Mouse (Mus musculus) lung, embryonic 16.5 days (tissue): ENCODE data around the gene Gm20696. TPM values are rescaled to one million over a fixed set of nuclear protein-coding genes. Genes with fewer than 3 reads are reported as not detected.

ENCODE experiments used
- ATAC-seq: fragments of 200-750 bp; cut with Nextera tagmentation; 2 replicates; pipeline ENCODE4 v1.8.0; 2017; ENCODE audit warnings: low read depth, mild to moderate bottlenecking, moderate library complexity
- H3K27ac ChIP-seq: fragments of 300-500 bp; sonication (generic); 2 replicates; pipeline ENCODE4 v1.5.1; 2014; ENCODE audit warnings: mild to moderate bottlenecking, control low read depth, low read length
- H3K27me3 ChIP-seq: fragments of 300-500 bp; sonication (generic); 2 replicates; pipeline ENCODE4 v1.6.1; 2014; ENCODE audit warnings: low read depth, low read length, mixed read lengths; ENCODE audit not compliant: control insufficient read depth, insufficient read depth
- H3K36me3 ChIP-seq: fragments of 300-500 bp; sonication (generic); 2 replicates; pipeline ENCODE4 v1.6.1; 2014; ENCODE audit warnings: low read length; ENCODE audit not compliant: control insufficient read depth, insufficient read depth
- H3K4me1 ChIP-seq: fragments of 300-500 bp; sonication (generic); replicated peaks from 2 replicates; pipeline ENCODE4 v1.6.1; 2014; ENCODE audit warnings: low read length, mixed read lengths; ENCODE audit not compliant: control insufficient read depth, insufficient read depth
- H3K4me2 ChIP-seq: fragments of 300-500 bp; sonication (generic); 2 replicates; pipeline ENCODE4 v1.6.1; 2014; ENCODE audit warnings: low read depth, low read length, control low read depth
- H3K4me3 ChIP-seq: fragments of 300-500 bp; sonication (generic); 2 replicates; pipeline ENCODE4 v1.5.1; 2014; ENCODE audit warnings: mild to moderate bottlenecking, low read length, control low read depth
- H3K9ac ChIP-seq: fragments of 300-500 bp; sonication (generic); 2 replicates; pipeline ENCODE4 v1.6.1; 2014; ENCODE audit warnings: low read length, control low read depth
- H3K9me3 ChIP-seq: fragments of 300-500 bp; sonication (generic); 2 replicates; pipeline ENCODE4 v1.6.1; 2016; ENCODE audit warnings: low read length; ENCODE audit not compliant: control insufficient read depth
- WGBS: fragments of 180-500 bp; shearing (Covaris S2); extraction: QIAGEN DNeasy Blood & Tissue Kit; methylation state at CpG from one replicate; pipeline ENCODE4 v1.1.7; 2014; 5-methylcytosine and 5-hydroxymethylcytosine counted together
- polyA plus RNA-seq: library from polyadenylated mRNA; unstranded; fragments of >200 nt; fragmentation: Nextera tagmentation; extraction: Ambion mirVana; gene quantifications from 2 replicates; pipeline ENCODE4 v1.2.1, GENCODE M21; 2015

Gm20696 gene
- polyA plus RNA-seq, 1 experiment from 2014 or later, result 2.3 TPM

DNA sequence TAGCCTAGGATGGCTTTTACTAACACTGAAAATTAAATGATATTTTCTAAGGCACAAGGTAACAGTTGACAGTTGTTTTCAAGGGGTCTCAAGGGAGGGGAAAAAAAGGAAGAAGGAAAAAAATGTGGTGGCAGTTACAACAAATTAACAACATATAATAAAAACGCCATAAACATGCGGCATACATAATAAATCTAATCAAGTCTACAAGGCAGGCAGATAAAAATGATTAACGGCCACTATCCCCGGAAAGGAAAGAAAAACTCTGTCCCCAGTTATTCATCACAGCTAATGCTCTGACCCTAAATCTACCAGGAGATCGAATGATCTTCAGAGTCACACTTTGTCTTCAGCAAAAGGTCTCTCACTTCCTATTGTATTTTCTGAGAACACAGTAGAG lies 330.4 kb downstream of the Gm20696 start:
- WGBS, result 46% methylated on average over 5 of the region's 5 CpGs
- H3K4me2 ChIP-seq, result no peak overlapping the region
- no peak overlapping the region; the same call in 1 of the 2 replicates for H3K27ac ChIP-seq
- H3K9ac ChIP-seq, result no peak overlapping the region
- peaks cover 12% of the 10 kb centered on the region for H3K4me1 ChIP-seq
- no peak overlapping the region for H3K4me3 ChIP-seq
- no peaks in the 10 kb centered on the region for H3K36me3 ChIP-seq
- ATAC-seq, result no peak
- H3K9me3 ChIP-seq, result no peaks in the 10 kb centered on the region
- H3K27me3 ChIP-seq, result no peaks in the 10 kb centered on the region

- WGBS, result 70% methylated on average over 13 of the region's 13 CpGs
- H3K4me2 ChIP-seq, result no peak overlapping the region
- H3K27ac ChIP-seq, result no peak overlapping the region
- H3K9me3 ChIP-seq, result no peaks in the 10 kb centered on the region
- no peaks in the 10 kb centered on the region for H3K27me3 ChIP-seq
- peaks cover 12% of the 10 kb centered on the region for H3K4me1 ChIP-seq
- H3K9ac ChIP-seq, result no peak overlapping the region
- ATAC-seq, result no peak
- H3K36me3 ChIP-seq, result no peaks in the 10 kb centered on the region
- no peak overlapping the region for H3K4me3 ChIP-seq
Measured at GRCm38 (mm10) chr6:99335174-99335830, 331.3 kb downstream of the Gm20696 start.

GRCm38 (mm10) chr6:99334255-99334654 lies 332.3 kb downstream of the Gm20696 start:
- Histone ChIP-seq H3K4me1 (peaks cover 12% of the 10 kb centered on the region), H3K36me3 (no peaks in the 10 kb centered on the region), H3K27me3 (no peaks in the 10 kb centered on the region), H3K4me3 (no peak overlapping the region), H3K4me2 (no peak overlapping the region), H3K27ac (no peak overlapping the region), H3K9ac (no peak overlapping the region), H3K9me3 (no peaks in the 10 kb centered on the region)
- WGBS, result 93% methylated on average over 3 of the region's 3 CpGs
- no peak for ATAC-seq

GRCm38 (mm10) chr6:99333127-99333526 lies 333.5 kb downstream of the Gm20696 start:
- 81% methylated on average over 5 of the region's 5 CpGs for WGBS
- Histone ChIP-seq H3K4me3 (no peak overlapping the region), H3K4me1 (peaks cover 6% of the 10 kb centered on the region)

DNA sequence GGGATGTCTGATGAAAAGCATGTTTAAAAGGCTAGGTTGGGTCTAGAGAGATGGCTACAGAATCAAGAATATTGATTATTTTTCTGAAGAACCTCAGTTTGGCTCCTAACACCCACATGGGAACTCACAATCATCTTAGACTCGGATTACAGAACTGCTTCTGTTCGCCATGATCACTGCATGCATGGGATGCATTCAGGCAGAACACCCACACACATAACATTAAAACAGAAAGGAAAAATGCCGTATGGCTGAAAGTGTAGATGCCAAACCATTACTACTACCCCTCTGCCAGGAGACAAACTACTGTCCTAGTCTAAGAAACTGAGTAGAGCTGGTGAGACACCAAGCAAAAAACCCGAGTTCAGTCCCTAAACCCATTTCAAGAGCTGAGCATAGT lies 336.4 kb downstream of the Gm20696 start:
- 88% methylated on average over 4 of the region's 4 CpGs for WGBS
- H3K27ac ChIP-seq, result no peak overlapping the region
- H3K4me3 ChIP-seq, result no peak overlapping the region
- no peaks in the 10 kb centered on the region for H3K27me3 ChIP-seq
- peaks cover 5% of the 10 kb centered on the region for H3K4me1 ChIP-seq
- H3K4me2 ChIP-seq, result no peak overlapping the region
- no peaks in the 10 kb centered on the region for H3K36me3 ChIP-seq
- ATAC-seq, result no peak
- H3K9me3 ChIP-seq, result no peaks in the 10 kb centered on the region
- H3K9ac ChIP-seq, result no peak overlapping the region

More at GRCm38 (mm10) chr6:99333127-99333526, 333.5 kb downstream of the Gm20696 start:
- no peaks in the 10 kb centered on the region for H3K9me3 ChIP-seq
- no peaks in the 10 kb centered on the region for H3K27me3 ChIP-seq
- H3K9ac ChIP-seq, result no peak overlapping the region
- no peak overlapping the region for H3K27ac ChIP-seq
- no peak overlapping the region for H3K4me2 ChIP-seq
- ATAC-seq, result no peak
- H3K36me3 ChIP-seq, result no peaks in the 10 kb centered on the region

DNA sequence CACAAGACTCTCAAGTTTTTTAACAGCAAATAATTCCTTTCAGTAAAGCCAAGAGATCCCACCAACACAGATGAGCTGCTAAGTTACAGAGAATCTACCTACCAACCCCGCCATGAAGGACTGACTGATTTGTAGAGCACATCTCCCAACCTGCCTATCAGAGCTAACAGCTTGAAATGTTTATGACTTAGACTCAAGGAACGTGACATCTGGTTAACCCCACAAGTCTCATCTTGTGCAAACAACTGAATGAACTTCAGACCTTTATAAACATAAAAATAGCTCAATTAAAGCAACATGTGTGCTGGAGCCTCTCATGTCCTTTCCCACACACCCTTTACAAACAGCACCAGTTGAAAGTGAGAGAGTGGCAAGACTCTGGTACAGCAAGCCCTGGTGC lies 338.0 kb downstream of the Gm20696 start:
- 30% methylated on average over 2 of the region's 2 CpGs for WGBS
- no peak overlapping the region for H3K4me2 ChIP-seq
- ATAC-seq, result no peak
- H3K4me1 ChIP-seq, result peaks cover 5% of the 10 kb centered on the region
- no peak overlapping the region; the same call in 1 of the 2 replicates for H3K27ac ChIP-seq
- H3K27me3 ChIP-seq, result no peaks in the 10 kb centered on the region
- H3K9ac ChIP-seq, result no peak overlapping the region
- no peaks in the 10 kb centered on the region for H3K9me3 ChIP-seq
- no peaks in the 10 kb centered on the region for H3K36me3 ChIP-seq
- no peak overlapping the region for H3K4me3 ChIP-seq

DNA sequence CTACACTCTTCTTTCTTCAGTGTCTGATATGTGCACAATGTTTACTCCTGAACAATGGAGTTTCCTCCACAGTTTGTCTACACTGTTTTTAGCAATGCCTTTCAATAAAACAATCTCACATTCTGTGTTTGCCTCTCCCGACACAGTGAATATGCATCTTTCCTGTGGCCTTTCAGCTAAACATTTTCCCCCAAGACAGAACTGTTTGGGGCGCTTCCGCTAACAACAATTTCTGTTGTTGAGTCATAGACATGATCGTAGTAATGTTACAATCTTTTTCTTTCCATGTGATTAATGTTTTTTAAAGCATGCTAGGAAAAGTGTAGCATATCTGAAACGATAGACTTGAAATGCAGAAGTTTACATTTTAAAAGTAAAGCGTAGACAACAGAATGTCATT lies 338.5 kb downstream of the Gm20696 start:
- WGBS, result 49% methylated on average over 6 of the region's 6 CpGs
- H3K27me3 ChIP-seq, result no peaks in the 10 kb centered on the region
- H3K27ac ChIP-seq, result peak overlapping the region; percentile 43; the same call in 1 of the 2 replicates
- peaks cover 5% of the 10 kb centered on the region for H3K4me1 ChIP-seq
- H3K36me3 ChIP-seq, result no peaks in the 10 kb centered on the region
- H3K9ac ChIP-seq, result no peak overlapping the region
- no peak overlapping the region for H3K4me2 ChIP-seq
- no peaks in the 10 kb centered on the region for H3K9me3 ChIP-seq
- H3K4me3 ChIP-seq, result no peak overlapping the region
- no peak for ATAC-seq

GRCm38 (mm10) chr6:99327721-99328120 lies 338.9 kb downstream of the Gm20696 start:
- 61% methylated on average over 11 of the region's 11 CpGs for WGBS
- 0 out of 2 replicates have a peak, but pooled peaks have one; percentile 28 for ATAC-seq

DNA sequence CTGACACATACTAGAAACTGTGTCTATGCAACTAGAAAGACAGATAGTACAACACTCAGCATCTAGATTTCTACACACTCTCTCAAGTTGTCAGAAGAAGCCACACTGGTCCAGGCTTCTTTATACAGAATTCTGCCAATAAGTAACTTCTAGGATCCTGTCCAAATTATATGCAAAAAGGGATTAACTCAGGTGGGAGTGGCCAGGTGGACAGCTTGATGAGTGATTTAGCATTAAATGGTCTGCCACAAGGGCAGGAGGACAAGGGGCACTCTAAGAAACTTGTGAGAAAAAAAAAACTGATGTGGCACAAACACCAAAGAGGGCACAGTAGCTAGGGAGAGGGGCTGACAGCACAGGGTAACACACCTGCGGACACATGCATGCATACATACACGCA lies 340.7 kb downstream of the Gm20696 start:
- WGBS, result 91% methylated on average over 2 of the region's 2 CpGs
- H3K4me3 ChIP-seq, result no peak overlapping the region
- no peaks in the 10 kb centered on the region for H3K36me3 ChIP-seq
- H3K4me2 ChIP-seq, result no peak overlapping the region
- no peak overlapping the region for H3K27ac ChIP-seq
- H3K9ac ChIP-seq, result no peak overlapping the region
- H3K4me1 ChIP-seq, result peaks cover 5% of the 10 kb centered on the region
- ATAC-seq, result no peak
- H3K9me3 ChIP-seq, result no peaks in the 10 kb centered on the region
- no peaks in the 10 kb centered on the region for H3K27me3 ChIP-seq

More at GRCm38 (mm10) chr6:99327721-99328120, 338.9 kb downstream of the Gm20696 start:
- H3K4me2 ChIP-seq, result no peak overlapping the region
- H3K4me3 ChIP-seq, result no peak overlapping the region
- 0 out of 2 replicates have a peak overlapping the region, but pooled peaks have one; percentile 43 for H3K27ac ChIP-seq
- H3K9ac ChIP-seq, result no peak overlapping the region
- H3K27me3 ChIP-seq, result no peaks in the 10 kb centered on the region
- no peaks in the 10 kb centered on the region for H3K36me3 ChIP-seq
- H3K9me3 ChIP-seq, result no peaks in the 10 kb centered on the region
- H3K4me1 ChIP-seq, result peaks cover 5% of the 10 kb centered on the region
